Comparison of ENCODE assay signal across 1 mouse cellular context in the genomic region with DNA sequence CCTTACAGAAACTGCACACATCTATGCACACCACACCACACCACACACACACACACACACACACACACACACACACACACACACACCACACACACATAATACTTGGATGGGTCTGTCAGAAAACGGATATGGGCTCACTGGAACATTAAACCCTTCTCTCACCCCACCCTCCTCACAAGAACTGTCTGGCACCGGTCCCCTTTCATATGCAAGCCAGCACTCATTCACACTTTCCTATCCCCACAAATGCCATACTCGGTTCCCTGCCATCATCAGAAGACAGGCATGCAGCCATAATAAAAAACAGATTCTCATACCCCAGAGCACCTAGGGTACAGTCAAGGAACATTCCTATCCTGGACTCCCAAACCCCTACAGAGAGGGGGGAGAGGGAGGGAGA.
TF ChIP-seq lines count a peak whose summit lies in the region.

No protein-coding gene starts in this region.

TF ChIP-seq in CH12.LX, 34 proteins besides CTCF, POLR2A, EP300 and RAD21:
- TF ChIP-seq BHLHE40 (IDR thresholded peaks at IDR 0.05; ENCODE audit: low read depth, low read length) (no peak), JUND (conservative IDR thresholded peaks at IDR 0.05; ENCODE audit: low read depth, low read length) (no peak), TBP (conservative IDR thresholded peaks at IDR 0.05; ENCODE audit: low read depth, low read length) (no peak), IRF4 (IDR thresholded peaks at IDR 0.05; ENCODE audit: low read depth, low read length) (no peak)
